Mouse (Mus musculus) kidney, postnatal 25 days (tissue): ENCODE measurements around the gene Tanc2.

Experiments
- DNase-seq, 2 experiments: peaks; one replicate each; pipeline ENCODE4 v3.0.0; 2021; ENCODE audit warnings: mixed read lengths in 2 of 2

The Tanc2 gene

GRCm38 (mm10) chr11:105654616-105655015, 64.8 kb downstream of the Tanc2 start:
- no peak for DNase-seq

- no peak for DNase-seq
Measured at GRCm38 (mm10) chr11:105655335-105655734, 65.5 kb downstream of the Tanc2 start.

GRCm38 (mm10) chr11:105667879-105668278, 78.1 kb downstream of the Tanc2 start:
- no peak for DNase-seq

DNA sequence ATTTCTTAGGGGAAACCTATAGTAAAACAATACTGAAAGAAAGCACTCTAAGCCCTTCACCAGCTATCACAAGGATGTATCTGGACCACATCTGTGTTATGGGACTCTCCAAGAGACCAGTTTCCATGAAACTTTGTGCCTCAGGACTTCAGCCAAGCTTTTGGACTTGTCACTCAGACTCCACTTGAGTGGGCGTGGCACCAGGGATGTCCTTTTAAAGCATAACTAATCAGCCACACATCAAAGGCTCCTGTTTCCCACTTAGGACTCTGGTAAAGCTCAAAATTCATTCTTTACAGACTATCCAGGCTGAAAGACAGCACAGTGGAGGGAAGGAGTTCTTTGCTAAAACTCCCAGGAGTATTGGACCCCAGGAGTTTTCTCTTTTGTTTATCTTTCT, 89.2 kb downstream of the Tanc2 start:
- DNase-seq = peak; percentile 54 to 66

- no peak for DNase-seq
Measured at GRCm38 (mm10) chr11:105684747-105685146, 95.0 kb downstream of the Tanc2 start.

GRCm38 (mm10) chr11:105700528-105700927, 110.7 kb downstream of the Tanc2 start:
- no peak for DNase-seq

DNA sequence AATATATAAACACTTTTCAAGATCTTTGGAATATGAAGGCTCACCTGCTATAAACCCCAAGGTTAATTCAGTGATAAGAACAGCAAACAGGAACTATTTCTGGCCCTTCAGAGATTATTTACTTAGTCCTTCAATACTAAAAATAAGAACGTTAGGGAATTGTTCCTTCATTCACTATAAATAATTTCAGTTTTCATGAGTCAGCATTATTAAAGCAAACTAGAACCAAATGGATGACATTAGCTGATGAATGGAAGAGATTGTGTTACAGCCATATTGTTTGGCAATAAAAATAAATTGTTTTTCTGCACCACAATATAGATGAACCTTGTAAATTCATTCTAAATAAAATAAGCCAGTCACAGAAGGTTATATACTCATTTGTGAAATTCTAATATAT, 129.9 kb downstream of the Tanc2 start:
- no peak for DNase-seq

GRCm38 (mm10) chr11:105731541-105731940, 141.8 kb downstream of the Tanc2 start:
- DNase-seq = no peak

DNA sequence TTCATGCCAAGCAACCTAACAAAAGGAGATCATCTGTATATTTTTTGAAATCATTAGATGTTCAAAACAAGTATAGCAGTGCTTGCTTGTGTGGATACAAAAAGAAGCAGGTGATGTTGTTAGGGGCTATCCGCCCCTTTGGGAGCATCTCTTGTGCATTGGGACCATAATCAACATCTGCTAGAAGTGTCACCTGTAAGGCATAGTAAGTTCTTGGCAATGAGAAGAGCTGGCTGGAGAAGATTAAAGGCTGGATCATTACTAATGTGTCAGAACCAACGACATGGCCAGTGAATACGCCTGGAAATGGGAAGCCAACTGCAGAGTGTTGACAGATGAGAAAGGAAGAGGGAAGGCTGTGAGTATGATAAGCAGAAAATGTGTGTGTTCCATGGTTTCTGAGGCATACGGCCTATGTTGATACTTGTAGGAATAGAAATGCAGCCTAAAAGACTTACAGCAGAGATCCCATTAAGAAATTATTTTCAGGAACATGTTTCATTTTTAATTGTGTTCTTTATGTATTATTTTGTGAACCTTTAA, 142.3 kb downstream of the Tanc2 start:
- no peak for DNase-seq

DNA sequence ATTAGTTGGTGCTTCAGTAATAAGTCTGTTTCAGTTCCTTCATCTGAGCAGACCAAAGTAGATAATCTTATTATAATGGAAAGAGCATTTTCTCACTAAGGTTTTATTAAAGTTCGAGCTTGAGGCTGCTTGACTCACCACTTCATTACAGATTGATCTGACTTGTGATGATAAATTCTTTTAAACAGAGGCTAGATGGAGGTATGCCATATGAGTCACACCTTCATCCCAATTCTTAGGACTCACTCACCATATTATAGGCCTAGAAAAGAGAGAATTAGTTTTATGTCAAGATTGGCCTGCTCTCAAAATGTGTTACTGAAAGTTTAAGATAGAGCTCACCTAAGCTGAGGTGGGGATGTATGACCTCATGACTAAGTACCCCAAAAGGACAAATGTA, 153.4 kb downstream of the Tanc2 start:
- no peak for DNase-seq

GRCm38 (mm10) chr11:105749297-105750071, 159.7 kb downstream of the Tanc2 start:
- peak in 1 of 2 experiments; percentile 23 for DNase-seq

DNA sequence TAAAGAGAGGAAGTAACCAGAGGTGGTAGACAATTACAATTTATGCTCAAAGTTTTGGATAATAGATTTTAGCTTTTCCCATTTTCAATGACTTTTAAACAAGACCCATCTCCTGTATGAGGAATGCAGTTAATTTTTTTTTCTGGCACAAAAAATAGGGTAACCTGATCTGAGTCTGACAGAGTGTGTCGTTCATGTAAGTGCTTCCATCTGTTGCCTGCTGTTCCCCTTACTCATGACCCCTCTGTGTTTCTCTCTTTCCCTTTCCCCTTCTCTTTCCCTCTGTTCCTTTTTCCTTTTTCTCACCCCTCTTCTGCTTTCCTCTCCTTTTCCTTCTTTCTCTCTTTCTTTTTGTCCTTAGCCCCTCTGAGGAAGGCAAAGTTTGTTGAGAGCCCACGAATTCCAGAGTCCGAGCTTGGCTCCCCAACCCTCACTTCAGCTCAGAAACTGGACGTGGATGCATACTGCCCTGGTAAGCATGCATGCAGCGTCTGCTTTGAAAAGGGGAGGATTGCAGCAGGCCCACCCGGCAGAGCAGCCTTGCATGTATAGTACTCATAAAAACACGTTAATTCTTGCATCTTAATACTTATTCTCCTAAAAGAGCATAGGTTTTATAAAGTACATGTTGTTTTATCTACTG, 168.9 kb downstream of the Tanc2 start:
- no peak for DNase-seq

- DNase-seq = no peak
Measured at GRCm38 (mm10) chr11:105759413-105759812, 169.6 kb downstream of the Tanc2 start.

- no peak for DNase-seq
Measured at GRCm38 (mm10) chr11:105760346-105760745, 170.6 kb downstream of the Tanc2 start.

DNA sequence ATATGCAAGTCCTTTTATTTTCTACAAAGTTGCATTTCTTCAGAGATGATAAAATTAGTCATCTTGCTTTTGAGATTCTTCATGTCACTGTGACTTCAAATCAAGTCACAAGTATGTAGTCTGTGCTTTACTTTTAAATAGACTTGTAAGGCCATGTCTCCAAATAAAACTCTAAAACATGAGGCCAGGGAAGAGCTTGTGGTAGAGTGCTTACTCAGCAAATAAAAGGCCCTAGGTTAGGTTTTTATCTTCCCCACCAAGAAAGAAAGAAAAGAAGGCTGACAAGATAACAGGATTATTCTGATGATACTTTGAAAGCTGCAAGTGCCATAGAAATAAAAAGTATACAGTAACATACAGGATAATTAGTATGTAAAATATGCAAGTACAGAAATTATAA, 188.0 kb downstream of the Tanc2 start:
- no peak for DNase-seq

GRCm38 (mm10) chr11:105792501-105792900, 202.7 kb downstream of the Tanc2 start:
- DNase-seq = no peak

DNA sequence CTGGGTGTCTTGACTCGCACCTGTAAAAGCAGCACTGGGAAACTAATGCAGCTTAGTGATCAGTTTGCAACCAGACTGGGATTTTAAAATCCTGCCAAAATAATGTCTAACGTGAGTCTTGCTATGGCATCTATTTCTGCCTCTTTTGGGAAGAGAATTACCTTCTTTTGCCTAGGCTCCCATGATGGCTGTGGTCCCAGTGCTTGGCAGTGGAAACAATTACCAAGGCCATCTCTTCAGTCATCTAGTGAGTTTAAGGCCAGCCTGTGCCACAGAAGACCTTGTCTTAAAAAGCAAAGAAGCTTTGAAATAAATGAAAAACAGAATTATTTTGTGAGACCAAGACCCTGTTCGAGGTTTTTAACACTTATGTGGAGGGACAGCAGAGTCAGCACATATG, 213.9 kb downstream of the Tanc2 start:
- no peak for DNase-seq

DNA sequence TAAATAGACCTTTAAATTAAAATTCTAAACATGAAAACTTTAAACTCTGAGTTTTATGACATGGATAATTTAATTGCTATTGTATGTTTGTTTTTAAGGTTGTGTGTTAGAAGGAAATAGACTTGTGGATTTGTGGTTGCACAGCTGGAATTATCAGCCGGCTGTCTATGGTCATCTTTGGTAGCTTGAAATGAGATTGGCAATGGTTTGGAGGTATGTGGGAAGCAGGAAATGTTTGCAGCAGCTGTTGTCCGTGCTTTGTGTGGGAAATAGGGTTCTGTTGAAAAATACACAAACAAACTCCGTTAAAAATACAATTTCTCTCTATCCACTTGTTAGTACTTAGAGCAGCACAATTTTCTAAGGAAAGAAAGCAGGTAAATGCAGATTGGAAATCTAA, 215.0 kb downstream of the Tanc2 start:
- DNase-seq = no peak

DNA sequence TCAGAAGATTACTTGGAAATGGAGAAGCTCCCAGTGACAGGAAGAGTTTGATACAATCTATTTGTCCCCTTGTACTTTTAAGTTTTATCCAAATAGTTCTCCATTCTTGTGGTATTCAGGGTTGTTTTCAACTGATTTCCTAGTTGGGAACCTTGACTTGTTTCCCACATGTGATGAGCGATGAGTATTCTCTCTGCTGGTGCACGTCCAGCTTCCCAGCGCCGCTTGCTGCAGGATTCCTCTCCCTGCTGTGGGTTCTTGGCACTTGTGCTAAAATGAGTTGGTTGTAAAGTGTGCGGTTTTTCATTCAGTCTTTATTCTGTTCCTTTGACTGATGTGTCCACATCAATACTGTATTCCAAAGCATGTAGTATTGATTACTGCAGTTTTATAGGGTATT, 217.3 kb downstream of the Tanc2 start:
- DNase-seq = no peak

DNA sequence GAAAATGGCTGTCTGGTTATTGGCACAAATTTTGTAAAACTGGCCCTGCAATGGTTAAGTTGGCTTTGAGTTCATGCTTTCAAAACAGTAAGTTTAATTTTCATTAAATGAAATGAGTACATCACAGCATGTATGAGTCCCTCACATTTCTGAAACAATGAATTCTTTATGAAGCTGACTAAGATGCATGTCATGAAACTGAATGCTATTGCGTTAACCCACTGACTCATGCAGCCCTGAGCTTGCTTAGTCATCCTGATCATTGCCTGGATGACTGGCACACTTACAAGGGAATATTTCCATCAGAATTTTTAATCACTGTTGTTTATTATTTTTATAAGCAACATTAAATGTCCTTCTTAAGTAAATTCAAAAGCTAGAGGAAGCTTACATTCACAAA, 233.5 kb downstream of the Tanc2 start:
- DNase-seq = no peak

DNA sequence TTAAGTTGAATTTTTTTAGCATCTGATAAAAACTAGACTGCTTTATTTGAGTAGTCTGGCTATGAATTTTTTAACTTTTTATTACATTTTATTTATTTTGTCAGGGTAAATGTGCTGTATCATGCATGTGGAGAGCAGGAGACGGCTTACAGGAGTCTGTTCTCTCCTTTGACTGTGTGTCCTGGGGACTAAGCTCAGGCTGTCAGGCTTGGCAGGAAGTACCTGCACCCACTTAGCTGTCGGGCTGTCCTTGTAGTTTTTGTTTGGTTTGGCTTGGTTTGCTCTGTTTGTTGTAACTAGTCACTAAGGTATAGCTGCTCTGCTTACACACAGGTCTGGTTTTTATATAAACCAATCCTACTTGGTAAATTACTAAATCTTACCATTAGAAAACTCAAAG, 234.0 kb downstream of the Tanc2 start:
- no peak for DNase-seq

- no peak for DNase-seq
Measured at GRCm38 (mm10) chr11:105828175-105828574, 238.4 kb downstream of the Tanc2 start.

DNA sequence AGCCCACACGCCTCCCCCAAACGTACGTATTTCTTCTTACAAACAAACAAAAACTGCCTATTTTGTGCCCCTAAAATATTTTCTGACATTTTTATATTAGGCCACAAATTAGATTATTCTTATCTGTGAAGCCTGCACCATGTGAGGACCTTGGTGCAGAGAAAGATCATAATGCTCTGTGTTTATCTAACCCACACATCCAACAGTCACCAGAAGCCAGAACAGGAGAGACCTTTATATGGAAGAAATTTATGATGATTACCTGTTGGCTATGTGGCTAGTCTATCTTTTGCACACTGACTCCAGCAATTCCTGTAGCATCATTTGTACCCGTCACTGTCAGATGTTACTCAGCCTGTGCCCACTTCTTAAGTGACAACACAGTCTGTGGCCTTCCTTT, 245.4 kb downstream of the Tanc2 start:
- no peak for DNase-seq

GRCm38 (mm10) chr11:105836344-105836891, 246.6 kb downstream of the Tanc2 start:
- no peak for DNase-seq
